ENCODE assay signal across 11 mouse cellular contexts in genomic region chr12:108213090-108214041, GRCm38 (mm10). TPM values are rescaled to one million over a fixed set of nuclear protein-coding genes. Genes with fewer than 3 reads are reported as not detected.
DNase-seq lines count a peak whose midpoint lies in the region; ATAC-seq lines count a peak whose summit lies in the region.
"Had no signal": no experiment of that assay in that cellular context is flagged by ENCODE, and none has a peak within 500 bp of the region (broad histone marks: within the 10 kb centered on the region; RNA-seq: fewer than 3 reads in every experiment).

No protein-coding gene starts in this region.

- WGBS in heart, embryonic 13.5 days = 38% methylated on average over 18 of the region's 18 CpGs
- 39% methylated on average over 18 of the region's 18 CpGs for WGBS in embryonic facial prominence, embryonic 13.5 days
- WGBS in midbrain, embryonic 12.5 days = 45% methylated on average over 18 of the region's 18 CpGs

- no peaks in the 10 kb centered on the region; the same call in 1 of the 2 replicates for H3K36me3 ChIP-seq in heart, embryonic 13.5 days
- H3K36me3 ChIP-seq in embryonic facial prominence, embryonic 13.5 days = peaks cover 5% of the 10 kb centered on the region; the same call in 1 of the 2 replicates
- H3K36me3 ChIP-seq in midbrain, embryonic 12.5 days = no peaks in the 10 kb centered on the region
- H3K36me3 ChIP-seq: liver, embryonic 12.5 days; stomach, embryonic 15.5 days had no signal

- H3K4me2 ChIP-seq in heart, embryonic 13.5 days = no peak overlapping the region
- no peak overlapping the region for H3K4me2 ChIP-seq in embryonic facial prominence, embryonic 13.5 days
- no peak overlapping the region for H3K4me2 ChIP-seq in midbrain, embryonic 12.5 days (replicated peaks)
- H3K4me2 ChIP-seq: liver, embryonic 12.5 days; stomach, embryonic 15.5 days had no signal

- peaks cover 68% of the 10 kb centered on the region for H3K4me1 ChIP-seq in heart, embryonic 13.5 days
- peaks cover 65% of the 10 kb centered on the region for H3K4me1 ChIP-seq in embryonic facial prominence, embryonic 13.5 days
- H3K4me1 ChIP-seq in midbrain, embryonic 12.5 days = peaks cover 68% of the 10 kb centered on the region

- H3K9ac ChIP-seq in heart, embryonic 13.5 days = peak overlapping the region; percentile 66
- H3K9ac ChIP-seq in embryonic facial prominence, embryonic 13.5 days = 0 out of 2 replicates have a peak overlapping the region, but pooled peaks have one; percentile 11
- H3K9ac ChIP-seq in midbrain, embryonic 12.5 days (replicated peaks) = peak overlapping the region; percentile 34; the same call in 1 of the 2 replicates
- H3K9ac ChIP-seq: liver, embryonic 12.5 days; stomach, embryonic 15.5 days had no signal

- DNase-seq in heart, postnatal 14 days = no peak
- DNase-seq in Muller cell, postnatal 12 days (ENCODE audit: inconsistent ontology term) = peak; percentile 90
- no peak for DNase-seq in spleen, postnatal 36 days (ENCODE audit: low spot score in 2 of 2)
- no peak for DNase-seq in thymus, postnatal 4 days
- DNase-seq in B cell, adult 2 months = no peak

- ATAC-seq in heart, embryonic 13.5 days (ENCODE audit: extremely low read depth, insufficient number of reproducible peaks, low FRiP score, low TSS enrichment) = no peak
- ATAC-seq in embryonic facial prominence, embryonic 13.5 days (ENCODE audit: insufficient number of reproducible peaks, insufficient read depth, low FRiP score, low TSS enrichment, low read depth) = no peak
- no peak for ATAC-seq in midbrain, embryonic 12.5 days (ENCODE audit: low FRiP score, low read depth)
- ATAC-seq: liver, embryonic 12.5 days had no signal

- H3K27ac ChIP-seq in heart, embryonic 13.5 days (replicated peaks) = 0 out of 2 replicates have a peak overlapping the region, but pooled peaks have one; percentile 2
- H3K27ac ChIP-seq in embryonic facial prominence, embryonic 13.5 days = 0 out of 2 replicates have a peak overlapping the region, but pooled peaks have one; percentile 11
- peak overlapping the region; percentile 22; the same call in 1 of the 2 replicates for H3K27ac ChIP-seq in midbrain, embryonic 12.5 days (replicated peaks)
- H3K27ac ChIP-seq: liver, embryonic 12.5 days; stomach, embryonic 15.5 days had no signal

- H3K27me3 ChIP-seq in heart, embryonic 13.5 days (replicated peaks) = no peaks in the 10 kb centered on the region
- no peaks in the 10 kb centered on the region for H3K27me3 ChIP-seq in embryonic facial prominence, embryonic 13.5 days
- H3K27me3 ChIP-seq in midbrain, embryonic 12.5 days = no peaks in the 10 kb centered on the region
- H3K27me3 ChIP-seq: liver, embryonic 12.5 days; stomach, embryonic 15.5 days had no signal

- intact Hi-C loops in heart, postnatal 14 days (cut with DNase I) = no loop called here

- no peaks in the 10 kb centered on the region for H3K9me3 ChIP-seq in heart, embryonic 13.5 days
- no peaks in the 10 kb centered on the region for H3K9me3 ChIP-seq in embryonic facial prominence, embryonic 13.5 days
- no peaks in the 10 kb centered on the region for H3K9me3 ChIP-seq in midbrain, embryonic 12.5 days
- H3K9me3 ChIP-seq: liver, embryonic 12.5 days; stomach, embryonic 15.5 days had no signal

- no peak overlapping the region for H3K4me3 ChIP-seq in heart, embryonic 13.5 days
- no peak overlapping the region for H3K4me3 ChIP-seq in embryonic facial prominence, embryonic 13.5 days
- H3K4me3 ChIP-seq in midbrain, embryonic 12.5 days = no peak overlapping the region
- H3K4me3 ChIP-seq: erythroblast, embryonic 14.5 days; liver, embryonic 12.5 days; stomach, embryonic 15.5 days had no signal

RNA-seq across cellular contexts. Expression of gene Ccnk, which starts 34.0 kb away (rescaled TPM):
- polyA plus RNA-seq in heart, embryonic 13.5 days (2015; fragmentation: Nextera tagmentation; extraction: Ambion mirVana) = 2.2 and 2.8 TPM in 2 replicates
- total RNA-seq in heart, postnatal 14 days (2021) = 10 to 100 TPM; 27.6 to 28.0 TPM
- 4.4 and 4.8 TPM in 2 replicates for polyA plus RNA-seq in embryonic facial prominence, embryonic 13.5 days (2015; fragmentation: Nextera tagmentation; extraction: Ambion mirVana)
- 3.8 and 4.0 TPM in 2 replicates for polyA plus RNA-seq in midbrain, embryonic 12.5 days (2016; fragmentation: Nextera tagmentation; extraction: Ambion mirVana)

RNA-seq across cellular contexts. Expression of gene Setd3, which starts 34.3 kb away (rescaled TPM):
- 63.0 and 65.7 TPM in 2 replicates for polyA plus RNA-seq in heart, embryonic 13.5 days (2015; fragmentation: Nextera tagmentation; extraction: Ambion mirVana)
- total RNA-seq in heart, postnatal 14 days (2021) = 10 to 100 TPM; 75.6 to 78.4 TPM
- polyA plus RNA-seq in embryonic facial prominence, embryonic 13.5 days (2015; fragmentation: Nextera tagmentation; extraction: Ambion mirVana) = 89.0 and 90.1 TPM in 2 replicates
- 97.7 and 99.4 TPM in 2 replicates for polyA plus RNA-seq in midbrain, embryonic 12.5 days (2016; fragmentation: Nextera tagmentation; extraction: Ambion mirVana)

Comparison
In these comparisons a context has a peak if more than half of its experiments do, and no peak if none do; other contexts are left out.
1. H3K9ac ChIP-seq: peak in every context shown above with its lines; median percentile 66 in heart, embryonic 13.5 days; 34 in midbrain, embryonic 12.5 days; 11 in embryonic facial prominence, embryonic 13.5 days.